Mouse (Mus musculus) stomach, postnatal 0 days (tissue): Measurements from ENCODE around the gene Slc17a2.

Source experiments
- CTCF ChIP-seq: IDR thresholded peaks from 2 replicates; pipeline ENCODE4 v1.5.1; 2016; ENCODE audit warnings: antibody characterized with exemption, low read depth, mild to moderate bottlenecking, moderate library complexity
- EP300 ChIP-seq: optimal IDR thresholded peaks from 2 replicates; pipeline ENCODE3; 2016; ENCODE audit warnings: antibody characterized with exemption

DNA sequence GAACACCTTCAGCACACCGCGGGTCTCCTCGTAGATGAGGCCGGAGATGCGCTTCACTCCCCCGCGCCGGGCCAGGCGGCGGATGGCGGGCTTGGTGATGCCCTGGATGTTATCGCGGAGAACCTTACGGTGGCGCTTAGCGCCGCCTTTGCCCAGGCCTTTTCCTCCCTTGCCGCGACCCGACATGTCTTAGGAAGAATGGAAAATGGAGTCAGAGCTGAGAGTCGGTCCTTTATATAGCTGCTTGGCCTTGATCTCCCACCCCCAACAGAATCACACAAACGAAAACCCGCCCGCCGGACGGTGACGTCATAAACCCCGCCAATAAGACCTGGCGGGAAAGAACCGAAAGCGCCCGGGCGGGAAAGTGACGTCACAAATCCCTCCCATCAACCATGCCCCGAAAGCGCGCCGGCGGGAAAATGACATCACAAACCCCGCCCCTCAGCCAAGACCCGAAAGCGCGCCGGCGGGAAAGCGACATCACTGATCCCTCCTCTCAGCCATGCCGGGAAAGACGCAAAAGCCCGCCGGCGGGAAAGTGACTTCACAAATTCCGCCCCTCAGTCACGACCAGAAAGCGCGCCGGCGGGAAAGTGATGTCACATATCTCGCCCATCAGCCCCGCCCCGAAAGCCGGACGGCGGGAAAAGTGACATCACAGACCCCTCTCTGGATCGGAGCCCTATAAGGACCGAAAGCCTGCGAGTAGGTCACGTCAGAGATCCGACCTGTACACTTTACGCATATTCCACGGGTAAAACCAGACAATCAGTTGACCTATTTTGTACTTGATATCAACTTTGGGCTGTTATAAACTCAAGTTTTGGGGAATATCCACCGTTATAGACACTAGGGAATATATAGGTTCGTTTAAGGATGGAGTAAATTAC is 45.6 kb upstream of the Slc17a2 start, which contains the start of gene Hist1h4a:
- TF ChIP-seq CTCF (no peak), EP300 (peak; percentile 47)
